Mouse (Mus musculus): Measurements from ENCODE around the gene Nucb1. TPM values are rescaled to one million over a fixed set of nuclear protein-coding genes. Genes with fewer than 3 reads are reported as not detected.

Nucb1 gene
- polyA plus RNA-seq, 1 experiment = 296 TPM

- Histone ChIP-seq H3K27ac (ENCODE audit: insufficient read depth, low read depth, low read length) (peak within 1 kb of the TSS; percentile 74), H3K4me1 (ENCODE audit: control insufficient read depth, insufficient read depth, low read length) (peaks cover 31% of the 10 kb centered on the region), H3K4me3 (ENCODE audit: insufficient read depth, low read length) (peak within 1 kb of the TSS; percentile 77)
- TF ChIP-seq CTCF (IDR thresholded peaks at IDR 0.05; ENCODE audit: low read depth, low read length) (no peak), POLR2A (IDR thresholded peaks at IDR 0.05; ENCODE audit: borderline replicate concordance, low read depth, low read length) (peak; percentile 84)
Measured at GRCm38 (mm10) chr7:45525809-45526473, 15.7 kb upstream of the Nucb1 start, which contains the start of the genes Ppp1r15a and Plekha4. Gene Ppp1r15a, minus strand, starts transcription at chr7:45526268. Gene Plekha4, plus strand, starts transcription at chr7:45526330.

GRCm38 (mm10) chr7:45524841-45525621 is 14.8 kb upstream of the Nucb1 start:
- Histone ChIP-seq H3K27ac (ENCODE audit: insufficient read depth, low read depth, low read length) (peak overlapping the region; percentile 55), H3K4me3 (ENCODE audit: insufficient read depth, low read length) (peak overlapping the region; percentile 77), H3K4me1 (ENCODE audit: control insufficient read depth, insufficient read depth, low read length) (peaks cover 31% of the 10 kb centered on the region)
- TF ChIP-seq CTCF (IDR thresholded peaks at IDR 0.05; ENCODE audit: low read depth, low read length) (no peak), POLR2A (IDR thresholded peaks at IDR 0.05; ENCODE audit: borderline replicate concordance, low read depth, low read length) (no peak)

DNA sequence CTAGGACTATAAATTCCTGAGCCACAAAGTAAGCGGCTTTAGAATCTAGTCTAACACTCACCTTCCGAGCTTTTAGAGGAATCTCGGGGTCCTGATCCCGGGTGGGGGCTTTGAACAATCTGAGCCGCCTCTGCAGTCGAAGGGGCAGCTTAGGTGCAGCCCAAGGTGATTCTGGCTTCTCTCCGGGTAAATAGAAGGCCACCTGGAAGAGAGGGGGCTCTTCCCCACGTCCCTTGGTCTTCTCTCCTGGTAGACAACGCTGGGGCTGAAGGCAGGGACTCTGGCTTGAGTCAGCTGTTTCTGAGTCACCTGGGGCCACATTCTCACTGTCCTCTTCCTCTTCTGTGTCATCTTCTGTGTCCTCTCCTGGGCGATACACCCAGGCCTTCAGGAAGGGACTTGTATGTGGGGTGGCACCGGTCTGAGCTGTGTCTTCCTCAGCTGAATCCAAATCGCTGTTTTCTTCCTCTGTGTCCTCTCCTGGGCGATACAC is 13.5 kb upstream of the Nucb1 start:
- TF ChIP-seq POLR2A (IDR thresholded peaks at IDR 0.05; ENCODE audit: borderline replicate concordance, low read depth, low read length) = no peak
- TF ChIP-seq CTCF (IDR thresholded peaks at IDR 0.05; ENCODE audit: low read depth, low read length) = no peak
- peak overlapping the region; percentile 52 for H3K4me3 ChIP-seq (ENCODE audit: insufficient read depth, low read length)
- H3K27ac ChIP-seq (ENCODE audit: insufficient read depth, low read depth, low read length) = peak overlapping the region; percentile 12
- H3K4me1 ChIP-seq (ENCODE audit: control insufficient read depth, insufficient read depth, low read length) = peaks cover 19% of the 10 kb centered on the region

DNA sequence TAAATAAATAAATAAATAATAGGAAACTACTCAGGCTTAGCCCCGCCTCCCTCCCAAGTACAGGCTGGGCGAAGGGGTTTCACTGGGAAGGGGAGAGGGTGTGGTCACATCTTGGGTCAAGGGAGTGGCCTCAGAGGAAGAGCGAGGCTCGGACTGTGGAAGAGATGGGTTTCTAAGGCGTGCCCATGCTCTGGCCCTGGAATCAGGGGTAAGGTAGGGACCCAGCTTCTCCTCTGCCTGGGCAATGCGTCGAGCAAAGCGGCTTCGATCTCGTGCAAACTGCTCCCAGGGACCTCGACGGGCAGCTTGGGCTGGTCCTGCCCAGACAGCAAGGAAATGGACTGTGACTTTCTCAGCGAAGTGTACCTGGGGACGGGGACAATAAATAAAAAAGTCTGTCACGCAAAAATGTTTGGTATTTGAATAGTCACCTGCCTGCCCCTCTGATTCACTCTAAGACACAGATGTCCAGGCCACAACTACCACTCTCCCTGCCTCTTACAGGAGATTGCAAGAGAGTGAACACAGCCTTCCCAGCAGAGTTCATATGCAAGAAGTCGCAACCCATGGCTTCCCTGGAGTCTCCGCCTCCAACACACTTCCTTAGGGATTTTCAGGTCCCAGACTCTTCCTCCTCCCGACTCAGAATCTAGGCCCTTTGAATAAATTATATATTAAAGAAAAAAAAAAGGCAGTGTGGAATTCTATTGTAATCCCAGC is 12.9 kb upstream of the Nucb1 start:
- Histone ChIP-seq H3K4me1 (ENCODE audit: control insufficient read depth, insufficient read depth, low read length) (peaks cover 15% of the 10 kb centered on the region), H3K4me3 (ENCODE audit: insufficient read depth, low read length) (peak overlapping the region; percentile 52), H3K27ac (ENCODE audit: insufficient read depth, low read depth, low read length) (peak overlapping the region; percentile 12; the same call in 1 of the 2 replicates)
- TF ChIP-seq POLR2A (IDR thresholded peaks at IDR 0.05; ENCODE audit: borderline replicate concordance, low read depth, low read length) = no peak
- TF ChIP-seq CTCF (IDR thresholded peaks at IDR 0.05; ENCODE audit: low read depth, low read length) = no peak

GRCm38 (mm10) chr7:45522194-45522752 is 12.1 kb upstream of the Nucb1 start:
- TF ChIP-seq CTCF (IDR thresholded peaks at IDR 0.05; ENCODE audit: low read depth, low read length) = no peak
- TF ChIP-seq POLR2A (IDR thresholded peaks at IDR 0.05; ENCODE audit: borderline replicate concordance, low read depth, low read length) = no peak
- Histone ChIP-seq H3K4me1 (ENCODE audit: control insufficient read depth, insufficient read depth, low read length) (peaks cover 10% of the 10 kb centered on the region), H3K4me3 (ENCODE audit: insufficient read depth, low read length) (peak overlapping the region; percentile 66), H3K27ac (ENCODE audit: insufficient read depth, low read depth, low read length) (no peak overlapping the region)

DNA sequence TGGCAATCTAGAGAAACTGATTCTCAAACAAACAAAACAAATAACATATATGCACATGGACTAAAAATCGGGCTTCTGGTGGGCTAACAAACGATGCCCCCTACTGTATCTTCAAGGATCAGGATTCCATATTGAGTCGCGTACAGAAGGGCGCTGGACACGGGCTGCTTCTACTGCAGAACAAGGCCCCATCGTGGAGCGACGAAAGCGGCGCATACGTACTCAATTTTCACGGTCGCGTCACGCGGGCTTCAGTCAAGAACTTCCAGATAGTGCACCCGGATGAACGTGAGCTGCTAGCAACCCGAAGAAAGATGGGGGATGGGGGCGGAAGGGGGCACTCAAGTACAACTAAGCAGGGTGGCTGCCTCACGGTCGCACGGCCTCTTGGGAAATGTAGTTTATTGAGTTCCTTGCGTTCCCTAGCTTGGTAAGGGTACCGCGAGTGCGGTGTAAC is 11.6 kb upstream of the Nucb1 start:
- Histone ChIP-seq H3K4me1 (ENCODE audit: control insufficient read depth, insufficient read depth, low read length) (peaks cover 7% of the 10 kb centered on the region), H3K4me3 (ENCODE audit: insufficient read depth, low read length) (peak overlapping the region; percentile 66), H3K27ac (ENCODE audit: insufficient read depth, low read depth, low read length) (peak overlapping the region; percentile 70)
- TF ChIP-seq POLR2A (IDR thresholded peaks at IDR 0.05; ENCODE audit: borderline replicate concordance, low read depth, low read length) (no peak), CTCF (IDR thresholded peaks at IDR 0.05; ENCODE audit: low read depth, low read length) (peak; percentile 33; the same call in 1 of the 2 replicates)

DNA sequence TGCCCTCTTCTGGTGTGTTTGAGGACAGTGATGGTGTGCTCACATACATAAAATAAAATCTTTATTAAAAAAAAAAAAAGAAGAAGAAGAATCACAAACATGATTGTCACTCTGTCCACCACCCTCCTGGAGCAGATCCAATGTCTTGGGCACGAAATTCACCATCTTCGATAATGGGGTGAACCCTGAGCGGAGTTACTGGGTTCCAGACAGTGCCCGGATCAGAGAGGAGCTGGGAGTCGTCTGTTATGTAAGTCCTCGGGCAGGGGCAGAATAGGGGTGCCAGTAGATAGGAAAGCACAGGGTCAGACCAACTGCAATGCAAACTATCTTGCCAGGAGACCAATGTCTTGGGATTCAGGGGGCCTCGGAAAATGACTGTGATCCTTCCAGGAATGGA is 10.4 kb upstream of the Nucb1 start:
- H3K27ac ChIP-seq (ENCODE audit: insufficient read depth, low read depth, low read length) = no peak overlapping the region
- no peak overlapping the region for H3K4me3 ChIP-seq (ENCODE audit: insufficient read depth, low read length)
- H3K4me1 ChIP-seq (ENCODE audit: control insufficient read depth, insufficient read depth, low read length) = peaks cover 6% of the 10 kb centered on the region; the same call in 1 of the 2 replicates
- no peak for TF ChIP-seq CTCF (IDR thresholded peaks at IDR 0.05; ENCODE audit: low read depth, low read length)
- no peak for TF ChIP-seq POLR2A (IDR thresholded peaks at IDR 0.05; ENCODE audit: borderline replicate concordance, low read depth, low read length)

GRCm38 (mm10) chr7:45519345-45520120 is 9.3 kb upstream of the Nucb1 start:
- Histone ChIP-seq H3K27ac (ENCODE audit: insufficient read depth, low read depth, low read length) (no peak overlapping the region), H3K4me1 (ENCODE audit: control insufficient read depth, insufficient read depth, low read length) (peaks cover 6% of the 10 kb centered on the region; the same call in 1 of the 2 replicates), H3K4me3 (ENCODE audit: insufficient read depth, low read length) (no peak overlapping the region)
- TF ChIP-seq POLR2A (IDR thresholded peaks at IDR 0.05; ENCODE audit: borderline replicate concordance, low read depth, low read length) (no peak), CTCF (IDR thresholded peaks at IDR 0.05; ENCODE audit: low read depth, low read length) (no peak)

All from bone marrow macrophage, adult 2 months (primary cell).